Mouse (Mus musculus): ENCODE measurements at regions not wholly inside any gene's neighbourhood (a gene's known extent, or its start where the extent isn't known, plus 50 kb on each side); places are given as distances from the start of the nearest gene placed in this dataset.

- DNase-seq (ENCODE audit: low spot score) = no peak
- intact Hi-C loops (cut with DNase I) = loop anchor here (1.0 to 2.0 kb wide), 4 partner anchors 155 to 655 kb away; no protein-coding TSS in a partner anchor
These were observed 527.6 kb downstream of the Arl4a start for GRCm38 (mm10) chr12:39510073-39510812.

GRCm38 (mm10) chr12:39496203-39496602 lies 541.6 kb downstream of the Arl4a start:
- DNase-seq (ENCODE audit: low spot score) = no peak
- intact Hi-C loops (cut with DNase I) = loop anchor here (2.0 to 10.0 kb wide), 4 partner anchors 441 to 1721 kb away; no protein-coding TSS in a partner anchor

- no peak for DNase-seq (ENCODE audit: low spot score)
- intact Hi-C loops (cut with DNase I) = loop anchor here (10.0 kb wide), 2 partner anchors 439 to 1719 kb away; no protein-coding TSS in a partner anchor
These were observed 544.1 kb downstream of the Arl4a start for GRCm38 (mm10) chr12:39493578-39494218.

- intact Hi-C loops (cut with DNase I) = loop anchor here (10.0 kb wide), 2 partner anchors 438 to 1718 kb away; no protein-coding TSS in a partner anchor
- no peak for DNase-seq (ENCODE audit: low spot score)
These were observed 544.7 kb downstream of the Arl4a start for GRCm38 (mm10) chr12:39493114-39493513.

- DNase-seq (ENCODE audit: low spot score) = no peak
- intact Hi-C loops (cut with DNase I) = no loop called here
These were observed 564.8 kb downstream of the Arl4a start for GRCm38 (mm10) chr12:39472984-39473383.

All from heart, postnatal 25 days (tissue).